Mouse (Mus musculus) neural tube, embryonic 11.5 days (tissue): ENCODE data around the gene Cryba1. TPM values are rescaled to one million over a fixed set of nuclear protein-coding genes. Genes with fewer than 3 reads are reported as not detected.
A peak's percentile ranks its signal among the peaks of the same experiment; 100 is the strongest.

Experiments
- ATAC-seq: fragments of 200-750 bp; cut with Nextera tagmentation; 2 replicates; pipeline ENCODE4 v1.8.0; 2017; ENCODE audit warnings: moderate number of reproducible peaks, mild to moderate bottlenecking, moderate TSS enrichment, moderate library complexity; ENCODE audit not compliant: insufficient read depth, low FRiP score, low TSS enrichment
- DNase-seq: peaks from one replicate; pipeline ENCODE4 v3.0.0-alpha.2; 2015; ENCODE audit warnings: low spot score
- H3K27ac ChIP-seq: fragments of 300-500 bp; sonication (generic); 2 replicates; pipeline ENCODE4 v1.5.1; 2014; ENCODE audit warnings: low read depth, mild to moderate bottlenecking, low read length
- H3K27me3 ChIP-seq: fragments of 300-500 bp; sonication (generic); 2 replicates; pipeline ENCODE4 v1.6.1; 2014; ENCODE audit warnings: mild to moderate bottlenecking, low read length, mixed read lengths; ENCODE audit not compliant: control insufficient read depth, insufficient read depth
- H3K36me3 ChIP-seq: fragments of 300-500 bp; sonication (generic); 2 replicates; pipeline ENCODE4 v1.6.1; 2014; ENCODE audit warnings: mild to moderate bottlenecking, low read length, moderate library complexity, mixed read lengths; ENCODE audit not compliant: control insufficient read depth, insufficient read depth
- H3K4me1 ChIP-seq: fragments of 300-500 bp; sonication (generic); 2 replicates; pipeline ENCODE4 v1.6.1; 2014; ENCODE audit warnings: low read length, mixed read lengths; ENCODE audit not compliant: control insufficient read depth, insufficient read depth
- H3K4me2 ChIP-seq: fragments of 300-500 bp; sonication (generic); 2 replicates; pipeline ENCODE4 v1.6.1; 2014; ENCODE audit warnings: low read depth, mild to moderate bottlenecking, moderate library complexity
- H3K4me3 ChIP-seq: fragments of 300-500 bp; sonication (generic); 2 replicates; pipeline ENCODE4 v1.5.1; 2014; ENCODE audit warnings: low read depth, low read length
- H3K9ac ChIP-seq: fragments of 300-500 bp; sonication (generic); 2 replicates; pipeline ENCODE4 v1.6.1; 2014; ENCODE audit warnings: mild to moderate bottlenecking, low read length
- H3K9me3 ChIP-seq: fragments of 300-500 bp; sonication (generic); 2 replicates; pipeline ENCODE4 v1.6.1; 2016; ENCODE audit warnings: low read length; ENCODE audit not compliant: control insufficient read depth
- WGBS: fragments of 180-500 bp; shearing (Covaris S2); extraction: QIAGEN DNeasy Blood & Tissue Kit; methylation state at CpG from one replicate; pipeline ENCODE4 v1.1.7; 2014; 5-methylcytosine and 5-hydroxymethylcytosine counted together
- polyA plus RNA-seq: library from polyadenylated mRNA; unstranded; fragments of >200 nt; fragmentation: Nextera tagmentation; extraction: Ambion mirVana; gene quantifications from 2 replicates; pipeline ENCODE4 v1.2.1, GENCODE M21; 2014

The Cryba1 gene
- polyA plus RNA-seq, 1 experiment from 2014 or later: 2.8 TPM

- no peak overlapping the region for H3K4me2 ChIP-seq
- peak; percentile 85 for DNase-seq
- H3K9ac ChIP-seq: no peak overlapping the region
- no peaks in the 10 kb centered on the region for H3K36me3 ChIP-seq
- no peaks in the 10 kb centered on the region for H3K9me3 ChIP-seq
- no peak for ATAC-seq
- H3K4me1 ChIP-seq: no peaks in the 10 kb centered on the region
- H3K27me3 ChIP-seq: no peaks in the 10 kb centered on the region
- no peak overlapping the region for H3K4me3 ChIP-seq
- whole genome bisulfite sequencing: 1% methylated on average over 6 of the region's 6 CpGs
- H3K27ac ChIP-seq: no peak overlapping the region
Observed at GRCm38 (mm10) chr11:77737289-77737688, 12.2 kb upstream of the Cryba1 start.

GRCm38 (mm10) chr11:77728587-77728986, 3.5 kb upstream of the Cryba1 start:
- 42% methylated on average over 2 of the region's 2 CpGs for WGBS

GRCm38 (mm10) chr11:77724766-77725165, 317 bp downstream of the Cryba1 start:
- no peak overlapping the region for H3K9ac ChIP-seq
- ATAC-seq: no peak
- H3K36me3 ChIP-seq: no peaks in the 10 kb centered on the region
- H3K4me2 ChIP-seq: no peak overlapping the region
- DNase-seq: no peak
- H3K4me1 ChIP-seq: no peaks in the 10 kb centered on the region; the same call in 1 of the 2 replicates
- WGBS: 81% methylated on average over 7 of the region's 7 CpGs
- H3K4me3 ChIP-seq: no peak overlapping the region
- H3K9me3 ChIP-seq: no peaks in the 10 kb centered on the region
- H3K27ac ChIP-seq: no peak overlapping the region
- H3K27me3 ChIP-seq: no peaks in the 10 kb centered on the region

More at GRCm38 (mm10) chr11:77728587-77728986, 3.5 kb upstream of the Cryba1 start:
- Histone ChIP-seq H3K27ac (no peak overlapping the region), H3K27me3 (no peaks in the 10 kb centered on the region), H3K9me3 (no peaks in the 10 kb centered on the region), H3K36me3 (no peaks in the 10 kb centered on the region), H3K4me2 (no peak overlapping the region), H3K4me3 (no peak overlapping the region), H3K4me1 (no peaks in the 10 kb centered on the region; the same call in 1 of the 2 replicates), H3K9ac (no peak overlapping the region)
- DNase-seq (no peak), ATAC-seq (no peak)

GRCm38 (mm10) chr11:77721389-77721788, 3.7 kb downstream of the Cryba1 start:
- no peaks in the 10 kb centered on the region for H3K27me3 ChIP-seq
- H3K9ac ChIP-seq: no peak overlapping the region
- DNase-seq: no peak
- ATAC-seq: no peak
- H3K4me3 ChIP-seq: no peak overlapping the region
- H3K27ac ChIP-seq: no peak overlapping the region
- H3K9me3 ChIP-seq: no peaks in the 10 kb centered on the region
- H3K4me1 ChIP-seq: no peaks in the 10 kb centered on the region
- no peak overlapping the region for H3K4me2 ChIP-seq
- WGBS: 86% methylated on average over 4 of the region's 4 CpGs
- no peaks in the 10 kb centered on the region for H3K36me3 ChIP-seq

GRCm38 (mm10) chr11:77719055-77719454, 6.0 kb downstream of the Cryba1 start:
- no peak overlapping the region for H3K4me2 ChIP-seq
- no peak for ATAC-seq
- H3K9me3 ChIP-seq: no peaks in the 10 kb centered on the region
- no peak for DNase-seq
- no peaks in the 10 kb centered on the region for H3K27me3 ChIP-seq
- no peaks in the 10 kb centered on the region for H3K4me1 ChIP-seq
- no peak overlapping the region for H3K9ac ChIP-seq
- no peak overlapping the region for H3K27ac ChIP-seq
- H3K4me3 ChIP-seq: no peak overlapping the region
- WGBS: 98% methylated on average over 2 of the region's 2 CpGs
- H3K36me3 ChIP-seq: no peaks in the 10 kb centered on the region

GRCm38 (mm10) chr11:77713736-77714135, 11.3 kb downstream of the Cryba1 start:
- no peak overlapping the region for H3K27ac ChIP-seq
- H3K9ac ChIP-seq: no peak overlapping the region
- WGBS: 95% methylated on average over 3 of the region's 3 CpGs
- no peak overlapping the region for H3K4me3 ChIP-seq
- no peaks in the 10 kb centered on the region for H3K36me3 ChIP-seq
- no peaks in the 10 kb centered on the region for H3K9me3 ChIP-seq
- no peak for DNase-seq
- no peak overlapping the region for H3K4me2 ChIP-seq
- H3K4me1 ChIP-seq: no peaks in the 10 kb centered on the region
- no peaks in the 10 kb centered on the region for H3K27me3 ChIP-seq
- ATAC-seq: no peak

- Histone ChIP-seq H3K4me1 (no peaks in the 10 kb centered on the region), H3K9me3 (no peaks in the 10 kb centered on the region), H3K36me3 (no peaks in the 10 kb centered on the region; the same call in 1 of the 2 replicates), H3K4me2 (no peak overlapping the region), H3K4me3 (no peak overlapping the region), H3K27ac (no peak overlapping the region), H3K27me3 (no peaks in the 10 kb centered on the region), H3K9ac (no peak overlapping the region)
- ATAC-seq: no peak
- WGBS: 82% methylated on average over 3 of the region's 3 CpGs
- DNase-seq: no peak
Observed at GRCm38 (mm10) chr11:77709039-77709438, 16.0 kb downstream of the Cryba1 start.

- no peak overlapping the region for H3K4me3 ChIP-seq
- H3K27me3 ChIP-seq: no peaks in the 10 kb centered on the region
- ATAC-seq (no peak), DNase-seq (no peak)
- H3K9ac ChIP-seq: no peak overlapping the region
- 92% methylated on average over 3 of the region's 3 CpGs for WGBS
- H3K4me1 ChIP-seq: no peaks in the 10 kb centered on the region
- H3K27ac ChIP-seq: no peak overlapping the region
- no peaks in the 10 kb centered on the region; the same call in 1 of the 2 replicates for H3K36me3 ChIP-seq
- no peaks in the 10 kb centered on the region for H3K9me3 ChIP-seq
- H3K4me2 ChIP-seq: no peak overlapping the region
Observed at GRCm38 (mm10) chr11:77705920-77706319, 19.2 kb downstream of the Cryba1 start.

- no peaks in the 10 kb centered on the region for H3K4me1 ChIP-seq
- no peaks in the 10 kb centered on the region for H3K27me3 ChIP-seq
- DNase-seq (no peak), ATAC-seq (no peak)
- H3K9ac ChIP-seq: no peak overlapping the region
- H3K4me2 ChIP-seq: no peak overlapping the region
- WGBS: 88% methylated on average over 2 of the region's 2 CpGs
- H3K4me3 ChIP-seq: no peak overlapping the region
- H3K9me3 ChIP-seq: no peaks in the 10 kb centered on the region
- peaks cover 18% of the 10 kb centered on the region for H3K36me3 ChIP-seq
- H3K27ac ChIP-seq: no peak overlapping the region
Observed at GRCm38 (mm10) chr11:77697232-77697631, 27.9 kb downstream of the Cryba1 start.
